Mouse (Mus musculus) T-helper 17 cell (primary cell): ENCODE results near the gene Krtap9-5.

Experiments used
- in situ Hi-C, 2 experiments: fragments of 300-600 bp; cut with MboI, MseI; formaldehyde crosslinking; loops; 1 replicate in 1 of 2; 2 replicates in 1 of 2; pipeline ENCODE4 v1.15.1; 2025; ENCODE audit warnings: high pct_unique_total_duplicates in 2 of 2

The Krtap9-5 gene

DNA sequence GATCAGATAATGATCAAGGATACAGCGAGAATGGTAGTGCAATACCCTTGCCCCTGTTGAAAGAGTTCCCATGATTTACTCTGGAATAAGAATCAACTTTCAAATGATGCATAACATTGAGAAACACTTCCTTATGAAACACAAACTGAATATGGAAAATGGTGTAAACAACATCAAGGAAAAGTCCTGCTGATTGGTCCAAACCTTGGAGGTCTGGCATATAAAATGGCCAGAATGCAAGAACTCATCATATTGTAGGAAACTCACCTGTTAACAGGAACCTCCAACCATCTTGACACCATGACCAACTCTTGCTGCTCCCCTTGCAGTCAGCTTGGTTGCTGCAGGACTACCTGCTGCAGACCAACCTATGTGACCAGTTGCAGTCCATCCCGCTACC, at the start of gene Krtap9-5:
Gene Krtap9-5, plus strand, starts transcription at position 301 of the 400 bp plus-strand sequence.
- in situ Hi-C loops, result no loop called here

DNA sequence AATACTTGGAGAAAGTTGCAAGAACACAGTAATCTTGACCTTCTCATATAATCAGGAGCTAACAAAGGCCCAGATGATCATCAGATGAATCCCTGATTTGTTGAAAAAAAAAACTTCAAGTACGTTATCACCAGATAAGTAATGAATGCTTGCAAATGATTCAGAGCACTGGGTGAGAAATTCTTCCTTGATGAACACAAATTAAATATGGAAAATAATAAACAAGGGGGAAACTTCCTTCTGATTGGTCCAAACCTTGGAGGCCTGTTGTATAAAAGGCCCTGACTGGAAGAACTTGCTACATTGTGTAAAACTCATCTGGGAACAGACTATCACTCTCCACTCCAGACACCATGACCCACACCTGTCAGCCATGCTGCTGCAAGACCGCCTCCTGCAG, 40.7 kb upstream of the Krtap9-5 start, which contains the start of gene Krtap31-1:
Gene Krtap31-1, plus strand, starts transcription at position 301 of the 400 bp plus-strand sequence.
- in situ Hi-C loops, result loop anchor here in 1 of 2 experiments (25.0 kb wide), 1 partner anchor 1130 kb away; no protein-coding TSS in a partner anchor

DNA sequence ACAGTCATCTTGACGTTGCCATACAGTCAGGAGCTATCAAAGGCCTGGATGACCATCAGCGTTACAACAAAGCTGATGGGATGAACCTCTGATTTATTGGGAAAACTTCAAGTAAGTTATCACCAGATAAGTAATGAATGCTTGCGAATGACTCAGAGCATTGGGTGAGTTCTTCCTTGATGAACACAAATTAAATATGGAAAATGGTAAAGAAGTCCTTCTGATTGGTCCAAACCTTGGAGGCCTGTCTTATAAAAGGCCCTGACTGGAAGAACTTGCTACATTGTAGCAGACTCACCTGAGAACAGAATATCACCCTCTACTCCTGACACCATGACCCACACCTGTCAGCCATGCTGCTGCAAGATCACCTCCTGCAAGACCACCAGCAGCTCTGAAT, 33.8 kb upstream of the Krtap9-5 start, which contains the start of gene Gm11565:
Gene Gm11565, plus strand, starts transcription at position 301 of the 400 bp plus-strand sequence.
- in situ Hi-C loops, result loop anchor here in 1 of 2 experiments (25.0 kb wide), 1 partner anchor 1123 kb away; no protein-coding TSS in a partner anchor

DNA sequence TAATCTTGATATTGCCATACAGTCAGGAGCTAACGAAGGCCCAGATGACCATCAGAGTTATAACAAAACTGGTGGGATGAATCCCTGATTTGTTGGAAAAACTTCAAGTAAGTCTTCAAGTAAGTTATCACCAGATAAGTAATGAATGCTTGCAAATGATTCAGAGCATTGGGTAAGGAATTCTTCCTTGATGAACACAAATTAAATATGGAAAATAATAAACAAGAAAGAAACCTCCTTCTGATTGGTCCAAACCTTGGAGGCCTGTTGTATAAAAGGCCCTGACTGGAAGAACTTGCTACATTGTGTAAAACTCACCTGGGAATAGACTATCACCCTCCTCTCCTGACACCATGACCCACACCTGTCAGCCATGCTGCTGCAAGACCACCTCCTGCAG, 12.3 kb upstream of the Krtap9-5 start, which contains the start of gene Krtap31-2:
Gene Krtap31-2, plus strand, starts transcription at position 301 of the 400 bp plus-strand sequence.
- in situ Hi-C loops, result no loop called here

DNA sequence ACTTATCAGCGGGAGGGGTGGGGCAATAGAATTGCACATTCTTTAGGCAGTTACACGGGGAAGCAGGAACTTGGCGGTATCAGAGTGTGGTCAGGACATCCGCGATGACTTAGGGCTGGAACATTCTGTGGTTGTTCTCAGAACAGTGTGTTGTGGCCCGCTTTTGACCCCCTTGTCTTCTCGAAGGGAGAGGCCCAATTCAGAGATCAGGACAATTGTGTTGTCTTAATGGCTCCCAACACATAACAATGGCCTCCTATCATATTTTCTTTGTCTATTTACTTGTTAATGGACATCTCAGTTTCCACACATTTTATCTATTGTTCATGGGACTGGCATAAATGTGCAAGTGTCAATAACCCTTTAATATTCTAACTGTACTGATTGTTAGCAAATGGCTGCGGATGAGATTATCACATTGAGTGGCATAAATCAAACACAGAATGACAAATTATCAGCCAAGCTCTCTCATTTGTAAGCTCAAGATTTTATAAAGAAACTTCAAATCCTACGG, 10.5 kb upstream of the Krtap9-5 start:
- in situ Hi-C loops, result no loop called here

DNA sequence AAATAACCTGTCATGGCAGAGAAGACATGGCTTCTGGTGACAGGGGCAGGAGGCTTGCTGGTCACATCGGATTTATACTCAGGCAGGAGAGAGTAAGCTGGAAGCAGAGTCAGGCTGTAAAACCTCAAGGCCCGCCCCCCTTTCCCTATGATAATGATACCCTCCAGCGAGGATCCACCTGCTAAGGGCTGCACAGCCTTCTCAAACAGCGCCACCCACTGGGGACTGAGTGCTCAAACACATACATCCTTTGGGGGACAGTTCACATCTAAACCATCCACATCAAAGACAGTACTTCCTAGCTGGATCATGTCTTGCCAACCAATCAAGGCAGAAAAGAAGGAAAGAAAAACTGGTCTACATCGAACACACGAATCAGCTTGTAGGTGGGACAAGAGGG, 15.9 kb downstream of the Krtap9-5 start:
- in situ Hi-C loops, result no loop called here

DNA sequence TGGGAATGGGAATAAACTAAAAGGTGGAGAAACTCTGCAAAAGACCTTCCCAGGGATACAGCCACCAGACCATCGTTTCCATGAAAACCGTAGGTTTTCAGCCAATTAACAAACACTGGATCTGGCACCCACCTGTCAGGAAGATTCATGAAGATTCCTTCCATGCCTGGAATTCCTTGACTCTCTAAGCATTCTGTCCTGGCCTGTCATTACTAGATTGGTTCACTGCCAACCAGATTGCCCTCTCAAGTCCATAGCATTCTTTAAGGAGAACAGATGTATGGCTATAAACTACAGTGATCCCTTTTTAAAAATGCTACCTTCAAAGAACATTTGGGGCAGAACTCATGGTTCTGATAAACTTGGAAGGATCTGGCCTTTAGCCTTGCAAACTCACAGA, 17.7 kb downstream of the Krtap9-5 start:
- in situ Hi-C loops, result no loop called here

DNA sequence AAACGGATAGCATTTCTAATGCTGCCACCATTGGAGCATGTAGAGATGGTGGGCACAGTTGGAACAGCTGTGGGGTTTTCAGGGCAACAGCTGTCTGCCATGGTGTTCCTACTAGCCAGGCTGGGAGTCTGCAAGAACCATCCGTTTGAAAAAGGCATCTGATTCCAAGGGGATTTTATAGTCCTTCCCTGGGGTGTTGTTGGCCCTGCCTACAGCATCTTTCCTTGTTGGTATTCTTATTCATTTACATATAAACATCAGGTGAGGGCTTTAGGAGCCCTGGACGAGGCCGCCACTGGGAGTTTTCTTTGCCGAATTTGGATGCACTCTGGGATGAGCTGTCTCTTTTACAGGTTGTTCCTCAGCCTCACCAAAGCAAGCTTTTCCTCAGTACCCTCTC, 30.7 kb downstream of the Krtap9-5 start, which contains the start of gene Krtap29-1:
Gene Krtap29-1, minus strand, starts transcription at position 101 of the 400 bp plus-strand sequence.
- in situ Hi-C loops, result no loop called here

DNA sequence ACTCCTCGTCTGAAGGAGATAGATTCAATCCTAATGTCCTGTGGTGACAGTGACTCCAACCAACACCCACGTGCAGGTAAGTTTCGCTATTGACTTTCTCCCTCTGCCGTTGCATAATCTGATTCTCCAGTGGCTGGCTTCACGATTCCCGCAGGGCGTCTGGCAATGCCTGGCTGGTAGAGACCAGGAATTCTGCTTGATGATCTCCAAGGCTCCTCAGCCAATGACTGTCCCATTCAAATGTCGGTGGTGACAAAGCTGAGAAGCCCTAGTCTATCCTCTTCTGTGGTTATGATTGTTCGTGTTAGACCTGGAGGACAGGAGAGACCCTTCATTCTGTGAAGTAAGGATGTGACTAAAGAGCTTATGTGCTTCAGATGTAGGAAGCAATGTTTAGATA, 34.5 kb downstream of the Krtap9-5 start:
- in situ Hi-C loops, result no loop called here

DNA sequence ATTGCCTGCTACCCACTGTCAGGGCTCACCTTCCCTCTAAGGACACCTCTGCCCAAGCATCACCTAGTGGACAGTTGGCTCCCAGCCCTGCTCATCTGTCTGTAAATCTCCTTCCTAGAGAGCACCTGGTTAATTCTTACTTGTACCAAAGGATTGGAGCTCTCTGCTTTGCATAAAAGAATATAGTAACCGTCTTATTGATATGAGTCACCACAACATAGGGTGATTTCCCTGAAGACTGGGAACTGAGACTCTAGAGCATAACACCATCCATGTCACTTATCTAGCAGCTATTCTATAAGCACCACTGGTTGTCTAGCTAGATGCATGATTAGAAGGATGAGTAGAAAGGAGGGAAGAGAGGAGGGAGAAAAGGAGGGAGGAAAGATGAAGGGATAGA, 35.2 kb downstream of the Krtap9-5 start:
- in situ Hi-C loops, result no loop called here

DNA sequence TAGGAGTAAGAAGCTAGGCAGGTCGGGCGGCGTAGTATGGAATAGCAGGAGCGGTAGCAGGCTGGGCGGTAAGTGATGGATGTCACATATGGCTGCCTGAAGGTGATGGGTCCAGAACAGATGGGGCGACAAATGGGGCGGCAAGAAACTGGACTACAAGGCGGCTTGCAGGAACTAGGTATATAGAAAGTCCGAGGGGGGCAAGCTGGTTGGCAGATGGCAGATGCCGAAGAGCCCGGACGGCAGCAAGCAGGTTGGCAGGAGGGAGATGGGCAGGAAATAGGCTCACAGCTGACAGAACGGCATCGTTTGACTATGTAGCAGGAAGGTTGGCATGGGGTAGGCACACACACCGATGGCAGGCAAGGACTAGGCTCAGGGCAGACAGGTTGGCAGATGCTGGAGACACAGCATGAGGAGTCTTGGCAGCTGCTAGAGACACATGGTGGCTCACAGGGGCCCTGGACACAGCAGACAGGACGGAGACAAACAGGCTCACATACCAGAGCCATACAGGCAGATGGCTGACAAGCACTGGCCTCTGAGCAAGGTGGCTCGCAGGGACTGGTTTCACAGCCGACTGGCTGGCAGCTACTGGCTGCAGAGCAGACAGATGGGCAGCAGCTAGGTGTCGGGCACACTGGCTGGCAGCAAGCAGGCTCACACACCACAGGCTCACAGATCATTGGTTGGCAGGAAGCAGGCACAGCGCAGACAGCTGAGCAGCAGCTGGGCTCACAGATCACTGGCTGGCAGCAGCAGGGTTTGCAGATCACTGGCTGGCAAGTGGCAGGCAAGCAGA, 37.2 kb downstream of the Krtap9-5 start:
- in situ Hi-C loops, result no loop called here

DNA sequence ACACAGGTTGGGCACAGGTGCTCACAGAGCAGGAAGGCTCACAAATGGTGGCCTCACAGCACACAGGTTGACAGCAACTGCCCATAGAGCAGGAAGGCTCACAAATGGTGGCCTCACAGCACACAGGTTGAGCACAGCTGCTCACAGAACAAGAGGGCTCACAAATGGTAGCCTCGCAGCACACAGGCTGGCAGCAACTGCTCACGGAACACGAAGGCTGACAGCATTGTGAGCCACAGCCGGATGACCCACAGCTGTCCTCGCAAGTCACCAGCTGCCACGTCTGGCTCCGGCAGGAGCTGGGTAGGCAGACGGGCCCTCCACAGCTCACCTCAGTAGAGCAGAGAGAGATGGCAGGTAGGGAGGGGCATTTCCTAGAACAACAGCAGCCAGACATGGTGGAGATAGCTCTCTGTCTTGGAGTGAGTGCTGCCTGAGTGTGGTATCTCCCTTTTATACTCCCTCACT, 37.9 kb downstream of the Krtap9-5 start, which contains the start of gene Krtap16-1:
Gene Krtap16-1, minus strand, starts transcription at position 418 of the 468 bp plus-strand sequence.
- in situ Hi-C loops, result no loop called here

DNA sequence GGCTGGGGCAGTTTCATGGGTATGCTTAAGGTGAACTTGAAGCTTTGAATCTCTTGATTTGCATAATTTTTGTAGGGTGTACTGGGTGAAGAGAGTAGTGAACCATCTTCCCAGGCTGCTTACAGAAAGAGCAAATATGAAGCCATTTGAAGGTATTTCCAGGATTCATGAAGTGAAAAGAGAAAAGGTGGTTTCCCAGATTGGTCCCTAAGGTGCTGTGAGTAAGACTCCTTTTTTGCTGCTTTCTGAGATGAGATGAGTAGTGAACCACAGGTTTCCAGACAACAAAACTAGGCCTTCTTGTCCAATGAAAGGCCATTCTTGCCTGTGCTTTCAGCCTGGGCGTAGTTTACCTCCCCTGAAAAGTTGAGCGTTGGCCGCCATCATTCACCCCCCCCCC, 40.3 kb downstream of the Krtap9-5 start:
- in situ Hi-C loops, result no loop called here

DNA sequence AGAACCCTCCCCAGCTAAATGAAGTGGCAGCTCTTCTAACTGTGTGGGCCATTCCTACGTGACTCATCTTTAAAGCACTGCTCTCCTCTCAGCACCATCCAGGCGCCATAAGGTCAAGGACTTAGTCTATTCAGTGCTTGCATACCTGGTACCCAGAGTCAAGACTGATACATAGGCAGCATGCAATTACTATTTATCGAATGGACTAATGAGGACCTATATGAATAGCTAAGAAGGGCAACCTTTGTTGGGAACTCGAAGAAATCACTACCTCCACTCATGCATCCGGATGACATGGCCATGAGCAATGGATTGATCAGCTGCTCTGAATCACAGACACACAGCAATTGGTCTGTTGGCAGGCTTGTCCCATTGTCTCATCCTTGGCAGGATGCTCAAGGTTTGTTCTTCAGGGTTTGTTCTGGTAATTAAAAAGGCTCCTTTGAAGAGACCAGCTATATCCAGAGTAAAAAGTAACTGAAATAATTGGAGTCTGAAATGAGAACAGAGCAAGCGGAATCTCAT, 41.7 kb downstream of the Krtap9-5 start:
- in situ Hi-C loops, result no loop called here

DNA sequence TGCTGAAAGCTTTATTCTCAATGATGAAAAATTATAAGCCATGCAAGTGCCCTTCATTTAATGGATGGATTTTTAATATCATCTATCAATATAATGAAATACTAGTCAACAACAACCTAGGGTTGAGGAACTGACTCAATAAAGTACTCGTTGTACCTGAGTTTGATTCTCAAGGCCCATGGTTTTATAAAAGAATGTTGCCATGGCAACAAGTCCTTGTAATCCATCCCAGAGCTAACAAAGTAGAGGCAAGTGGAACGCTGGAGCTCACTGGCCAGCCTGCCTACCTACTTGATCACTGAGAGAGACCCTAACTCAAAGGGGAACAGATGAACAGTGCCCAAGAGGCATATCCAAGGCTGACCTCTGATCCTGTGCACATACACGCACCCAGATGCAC, 42.3 kb downstream of the Krtap9-5 start:
- in situ Hi-C loops, result no loop called here

DNA sequence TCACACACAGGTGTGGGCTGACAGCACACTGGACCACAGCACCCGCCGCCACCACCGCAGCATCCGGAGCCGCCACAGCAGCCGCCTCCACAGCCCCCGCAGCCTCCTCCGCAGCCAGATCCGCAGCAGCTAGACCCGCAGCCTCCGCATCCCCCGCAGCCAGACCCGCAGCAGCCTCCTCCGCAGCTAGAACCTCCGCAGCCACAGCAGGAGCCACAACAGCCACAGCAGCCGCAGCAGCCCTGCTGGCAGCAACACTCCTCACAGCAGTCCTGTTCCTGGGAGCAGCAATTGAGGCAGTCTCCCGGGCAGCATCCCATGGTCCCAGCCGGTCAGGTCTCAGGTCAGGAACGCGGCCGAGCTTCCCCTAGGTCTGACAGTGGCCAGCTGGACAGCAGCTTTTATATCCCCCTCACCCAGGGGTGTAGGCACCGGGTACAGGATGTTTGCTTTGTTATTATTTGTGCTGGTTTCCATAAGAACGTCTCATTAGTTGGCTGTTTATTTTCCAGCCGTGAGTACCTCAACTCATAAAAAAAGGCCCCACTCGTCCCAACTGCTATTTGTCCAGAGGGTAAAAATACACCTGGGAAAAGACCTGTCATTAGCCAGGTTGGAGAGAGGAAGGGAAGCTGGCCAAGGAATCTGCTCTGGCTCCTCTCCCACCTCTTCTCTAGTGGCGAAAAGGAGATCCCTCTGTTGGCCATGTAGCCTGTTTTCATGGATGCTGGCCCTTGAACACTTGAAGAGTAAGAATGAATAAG, 45.5 kb downstream of the Krtap9-5 start, which contains the start of gene Krtap17-1:
Gene Krtap17-1, minus strand, starts transcription at position 375 of the 764 bp plus-strand sequence.
- in situ Hi-C loops, result no loop called here

DNA sequence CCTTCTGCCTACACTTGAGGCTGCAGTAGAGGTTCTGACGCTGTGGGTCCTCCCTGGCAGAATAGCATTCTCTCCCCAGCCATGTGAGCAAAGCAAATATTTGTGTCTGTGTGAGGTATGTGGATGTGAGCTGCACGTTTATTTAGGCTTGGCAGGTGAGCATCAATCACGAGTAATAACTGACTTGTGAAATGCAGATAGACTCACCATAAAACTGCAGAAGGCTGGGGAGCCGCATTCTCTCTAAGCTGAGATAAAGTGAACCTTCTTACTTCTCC, 46.0 kb downstream of the Krtap9-5 start:
- in situ Hi-C loops, result no loop called here

DNA sequence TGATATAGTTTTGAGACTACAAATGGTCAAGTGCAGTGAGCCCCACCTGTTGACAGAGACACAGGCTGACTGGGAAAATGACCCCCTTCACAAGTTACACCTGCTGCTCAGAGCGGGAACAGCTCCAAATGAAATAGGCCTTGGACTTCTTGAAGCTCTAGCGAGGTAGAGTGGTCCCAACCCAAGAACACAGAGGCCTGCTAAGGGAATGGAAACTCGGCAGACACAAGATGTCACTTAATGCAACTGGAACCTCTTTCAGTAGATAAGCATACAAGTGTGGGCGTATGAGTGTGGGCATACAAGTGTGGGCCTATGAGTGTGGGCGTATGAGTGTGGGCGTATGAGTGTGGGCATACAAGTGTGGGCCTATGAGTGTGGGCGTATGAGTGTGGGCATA, 50.8 kb downstream of the Krtap9-5 start:
- in situ Hi-C loops, result no loop called here
